Mouse (Mus musculus) lung, embryonic 16.5 days (tissue): ENCODE results near the gene Gm13290. TPM values are rescaled to one million over a fixed set of nuclear protein-coding genes. Genes with fewer than 3 reads are reported as not detected.
A peak's percentile ranks its signal among the peaks of the same experiment; 100 is the strongest.
"Not testable (repeated sequence)": the region's sequence is repeated elsewhere in the genome, so short reads cannot be mapped to it uniquely, and the experiment has no call there.

Experiments
- ATAC-seq: fragments of 200-750 bp; cut with Nextera tagmentation; 2 replicates; pipeline ENCODE4 v1.8.0; 2017; ENCODE audit warnings: low read depth, mild to moderate bottlenecking, moderate library complexity
- H3K27ac ChIP-seq: fragments of 300-500 bp; sonication (generic); 2 replicates; pipeline ENCODE4 v1.5.1; 2014; ENCODE audit warnings: mild to moderate bottlenecking, control low read depth, low read length
- H3K27me3 ChIP-seq: fragments of 300-500 bp; sonication (generic); 2 replicates; pipeline ENCODE4 v1.6.1; 2014; ENCODE audit warnings: low read depth, low read length, mixed read lengths; ENCODE audit not compliant: control insufficient read depth, insufficient read depth
- H3K36me3 ChIP-seq: fragments of 300-500 bp; sonication (generic); 2 replicates; pipeline ENCODE4 v1.6.1; 2014; ENCODE audit warnings: low read length; ENCODE audit not compliant: control insufficient read depth, insufficient read depth
- H3K4me1 ChIP-seq: fragments of 300-500 bp; sonication (generic); replicated peaks from 2 replicates; pipeline ENCODE4 v1.6.1; 2014; ENCODE audit warnings: low read length, mixed read lengths; ENCODE audit not compliant: control insufficient read depth, insufficient read depth
- H3K4me2 ChIP-seq: fragments of 300-500 bp; sonication (generic); 2 replicates; pipeline ENCODE4 v1.6.1; 2014; ENCODE audit warnings: low read depth, low read length, control low read depth
- H3K4me3 ChIP-seq: fragments of 300-500 bp; sonication (generic); 2 replicates; pipeline ENCODE4 v1.5.1; 2014; ENCODE audit warnings: mild to moderate bottlenecking, low read length, control low read depth
- H3K9ac ChIP-seq: fragments of 300-500 bp; sonication (generic); 2 replicates; pipeline ENCODE4 v1.6.1; 2014; ENCODE audit warnings: low read length, control low read depth
- H3K9me3 ChIP-seq: fragments of 300-500 bp; sonication (generic); 2 replicates; pipeline ENCODE4 v1.6.1; 2016; ENCODE audit warnings: low read length; ENCODE audit not compliant: control insufficient read depth
- WGBS: fragments of 180-500 bp; shearing (Covaris S2); extraction: QIAGEN DNeasy Blood & Tissue Kit; methylation state at CpG from one replicate; pipeline ENCODE4 v1.1.7; 2014; 5-methylcytosine and 5-hydroxymethylcytosine counted together
- polyA plus RNA-seq: library from polyadenylated mRNA; unstranded; fragments of >200 nt; fragmentation: Nextera tagmentation; extraction: Ambion mirVana; gene quantifications from 2 replicates; pipeline ENCODE4 v1.2.1, GENCODE M21; 2015

Gm13290 gene
- polyA plus RNA-seq, 1 experiment from 2014 or later = 0.49 TPM

DNA sequence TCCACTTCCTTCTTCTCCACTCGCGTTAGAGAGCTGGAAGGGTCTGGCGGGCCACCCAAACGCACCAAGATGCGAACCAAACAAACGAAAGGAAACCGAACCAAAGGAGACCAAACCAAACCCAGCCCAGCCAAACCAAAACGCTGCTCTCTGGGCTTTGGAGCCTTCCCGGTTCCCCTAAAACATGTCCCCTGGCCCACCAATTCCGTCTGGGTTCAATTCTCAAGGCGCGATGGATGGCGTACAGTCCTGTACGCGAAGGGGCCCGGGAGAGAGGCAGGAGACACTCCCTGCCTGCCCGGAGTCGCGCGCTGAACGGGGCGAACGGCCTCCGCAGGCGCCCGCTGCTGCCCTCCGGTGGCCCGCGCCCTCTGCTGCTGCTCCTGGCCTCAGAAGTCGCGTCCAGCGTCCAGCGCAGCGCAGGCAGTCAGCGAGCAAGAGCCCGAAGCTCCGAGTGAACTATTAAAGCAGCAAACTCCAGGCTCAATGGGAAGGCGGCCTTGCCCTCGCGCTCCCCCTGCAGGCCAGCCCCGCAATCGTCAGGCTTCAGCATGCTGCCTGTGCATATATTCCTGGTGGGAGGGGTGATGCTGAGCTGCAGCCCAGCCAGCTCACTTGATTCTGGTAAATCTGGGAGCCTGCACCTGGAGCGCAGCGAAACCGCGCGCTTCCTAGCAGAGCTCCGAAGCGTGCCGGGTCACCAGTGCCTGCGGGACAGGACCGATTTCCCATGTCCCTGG is 20.5 kb downstream of the Gm13290 start, which contains the start of gene Gm13275:
TSS of gene Gm13275 (plus strand) at position 552 of the 740 bp plus-strand sequence.
- not testable (repeated sequence) for H3K36me3 ChIP-seq, H3K27me3 ChIP-seq, H3K9ac ChIP-seq, H3K4me3 ChIP-seq, H3K4me2 ChIP-seq, H3K27ac ChIP-seq, ATAC-seq, H3K9me3 ChIP-seq, H3K4me1 ChIP-seq
- WGBS = 0% methylated on average over 8 of the region's 52 CpGs

DNA sequence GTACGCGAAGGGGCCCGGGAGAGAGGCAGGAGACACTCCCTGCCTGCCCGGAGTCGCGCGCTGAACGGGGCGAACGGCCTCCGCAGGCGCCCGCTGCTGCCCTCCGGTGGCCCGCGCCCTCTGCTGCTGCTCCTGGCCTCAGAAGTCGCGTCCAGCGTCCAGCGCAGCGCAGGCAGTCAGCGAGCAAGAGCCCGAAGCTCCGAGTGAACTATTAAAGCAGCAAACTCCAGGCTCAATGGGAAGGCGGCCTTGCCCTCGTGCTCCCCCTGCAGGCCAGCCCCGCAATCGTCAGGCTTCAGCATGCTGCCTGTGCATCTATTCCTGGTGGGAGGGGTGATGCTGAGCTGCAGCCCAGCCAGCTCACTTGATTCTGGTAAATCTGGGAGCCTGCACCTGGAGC is 23.5 kb downstream of the Gm13290 start, which contains the start of gene Gm13279:
TSS of gene Gm13279 (plus strand) at position 301 of the 400 bp plus-strand sequence.
- not testable (repeated sequence) for H3K27me3 ChIP-seq, H3K9ac ChIP-seq, H3K27ac ChIP-seq, H3K36me3 ChIP-seq, H3K4me3 ChIP-seq, H3K4me1 ChIP-seq, ATAC-seq, H3K9me3 ChIP-seq, H3K4me2 ChIP-seq
- WGBS = no CpG with 5 or more reads among the region's 28 CpGs

DNA sequence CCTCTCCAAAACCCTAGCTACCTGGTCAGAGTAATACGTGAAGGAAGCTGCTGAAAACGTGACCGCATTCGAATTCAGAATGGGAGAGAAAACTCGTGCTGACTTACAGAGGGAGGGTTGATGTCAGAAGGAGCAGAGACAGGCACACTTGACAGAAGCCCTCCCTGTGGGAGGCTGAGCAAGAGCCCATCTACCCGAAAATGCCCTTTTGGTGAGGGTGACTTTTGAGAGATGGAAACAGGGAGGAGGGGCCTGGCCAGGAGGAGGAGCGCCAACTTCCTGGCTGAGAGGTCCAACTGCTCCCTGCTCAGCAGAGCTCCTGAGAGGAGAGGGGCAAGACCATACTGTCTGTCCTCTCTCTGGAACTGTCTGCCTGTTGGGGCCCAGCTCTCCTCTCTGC is 25.7 kb downstream of the Gm13290 start, which contains the start of gene Gm13285:
TSS of gene Gm13285 (plus strand) at position 301 of the 400 bp plus-strand sequence.
- not testable (repeated sequence) for H3K36me3 ChIP-seq, H3K4me1 ChIP-seq, H3K9ac ChIP-seq, ATAC-seq, H3K27me3 ChIP-seq, H3K27ac ChIP-seq, H3K4me2 ChIP-seq, H3K9me3 ChIP-seq, H3K4me3 ChIP-seq
- WGBS = 6% methylated on average over 2 of the region's 7 CpGs

DNA sequence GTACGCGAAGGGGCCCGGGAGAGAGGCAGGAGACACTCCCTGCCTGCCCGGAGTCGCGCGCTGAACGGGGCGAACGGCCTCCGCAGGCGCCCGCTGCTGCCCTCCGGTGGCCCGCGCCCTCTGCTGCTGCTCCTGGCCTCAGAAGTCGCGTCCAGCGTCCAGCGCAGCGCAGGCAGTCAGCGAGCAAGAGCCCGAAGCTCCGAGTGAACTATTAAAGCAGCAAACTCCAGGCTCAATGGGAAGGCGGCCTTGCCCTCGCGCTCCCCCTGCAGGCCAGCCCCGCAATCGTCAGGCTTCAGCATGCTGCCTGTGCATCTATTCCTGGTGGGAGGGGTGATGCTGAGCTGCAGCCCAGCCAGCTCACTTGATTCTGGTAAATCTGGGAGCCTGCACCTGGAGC is 29.3 kb downstream of the Gm13290 start, which contains the start of gene Gm13287:
TSS of gene Gm13287 (plus strand) at position 301 of the 400 bp plus-strand sequence.
- no CpG with 5 or more reads among the region's 29 CpGs for WGBS
- H3K27me3 ChIP-seq, H3K27ac ChIP-seq, H3K9ac ChIP-seq, H3K9me3 ChIP-seq, H3K4me1 ChIP-seq, H3K4me3 ChIP-seq, ATAC-seq, H3K4me2 ChIP-seq, H3K36me3 ChIP-seq: not testable (repeated sequence)

DNA sequence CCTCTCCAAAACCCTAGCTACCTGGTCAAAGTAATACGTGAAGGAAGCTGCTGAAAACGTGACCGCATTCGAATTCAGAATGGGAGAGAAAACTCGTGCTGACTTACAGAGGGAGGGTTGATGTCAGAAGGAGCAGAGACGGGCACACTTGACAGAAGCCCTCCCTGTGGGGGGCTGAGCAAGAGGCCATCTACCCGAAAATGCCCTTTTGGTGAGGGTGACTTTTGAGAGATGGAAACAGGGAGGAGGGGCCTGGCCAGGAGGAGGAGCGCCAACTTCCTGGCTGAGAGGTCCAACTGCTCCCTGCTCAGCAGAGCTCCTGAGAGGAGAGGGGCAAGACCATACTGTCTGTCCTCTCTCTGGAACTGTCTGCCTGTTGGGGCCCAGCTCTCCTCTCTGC is 31.6 kb downstream of the Gm13290 start, which contains the start of gene Gm13288:
TSS of gene Gm13288 (plus strand) at position 301 of the 400 bp plus-strand sequence.
- H3K27ac ChIP-seq, H3K36me3 ChIP-seq, ATAC-seq, H3K9ac ChIP-seq, H3K4me1 ChIP-seq, H3K27me3 ChIP-seq, H3K9me3 ChIP-seq: not testable (repeated sequence)
- peak within 1 kb of the TSS; percentile 32; the same call in 1 of the 2 replicates for H3K4me2 ChIP-seq
- H3K4me3 ChIP-seq = peak within 1 kb of the TSS; percentile 26; the same call in 1 of the 2 replicates
- no CpG with 5 or more reads among the region's 8 CpGs for WGBS

DNA sequence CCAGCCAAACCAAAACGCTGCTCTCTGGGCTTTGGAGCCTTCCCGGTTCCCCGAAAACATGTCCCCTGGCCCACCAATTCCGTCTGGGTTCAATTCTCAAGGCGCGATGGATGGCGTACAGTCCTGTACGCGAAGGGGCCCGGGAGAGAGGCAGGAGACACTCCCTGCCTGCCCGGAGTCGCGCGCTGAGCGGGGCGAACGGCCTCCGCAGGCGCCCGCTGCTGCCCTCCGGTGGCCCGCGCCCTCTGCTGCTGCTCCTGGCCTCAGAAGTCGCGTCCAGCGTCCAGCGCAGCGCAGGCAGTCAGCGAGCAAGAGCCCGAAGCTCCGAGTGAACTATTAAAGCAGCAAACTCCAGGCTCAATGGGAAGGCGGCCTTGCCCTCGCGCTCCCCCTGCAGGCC is 32.1 kb downstream of the Gm13290 start:
- Histone ChIP-seq H3K4me2 (peak overlapping the region; percentile 32; the same call in 1 of the 2 replicates), H3K4me3 (peak overlapping the region; percentile 26; the same call in 1 of the 2 replicates)
- H3K36me3 ChIP-seq, H3K27ac ChIP-seq, H3K9ac ChIP-seq, H3K9me3 ChIP-seq, H3K4me1 ChIP-seq, ATAC-seq, H3K27me3 ChIP-seq: not testable (repeated sequence)
- WGBS = no CpG with 5 or more reads among the region's 34 CpGs

DNA sequence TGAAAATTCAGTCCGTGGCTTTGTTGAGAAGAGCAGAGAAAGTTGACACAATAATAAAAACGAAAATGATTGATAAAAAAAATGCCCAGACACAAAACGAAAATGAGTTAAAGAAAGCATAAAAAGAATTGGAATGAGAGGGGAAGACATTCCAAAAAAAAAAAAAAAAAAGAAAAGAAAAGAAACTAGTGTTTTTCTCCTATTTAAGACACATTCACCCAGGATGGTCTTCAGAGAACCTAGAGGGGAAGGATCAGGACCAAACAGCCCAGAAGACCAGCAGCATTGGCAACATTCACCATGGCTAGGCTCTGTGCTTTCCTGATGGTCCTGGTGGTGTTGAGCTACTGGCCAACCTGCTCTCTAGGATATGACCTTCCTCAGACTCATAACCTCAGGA is 42.3 kb downstream of the Gm13290 start, which contains the start of gene Ifna7:
TSS of gene Ifna7 (plus strand) at position 301 of the 400 bp plus-strand sequence.
- Histone ChIP-seq H3K9me3 (no peaks in the 10 kb centered on the region), H3K36me3 (no peaks in the 10 kb centered on the region), H3K4me1 (no peaks in the 10 kb centered on the region), H3K4me2 (no peak within 1 kb of the TSS), H3K9ac (no peak within 1 kb of the TSS), H3K4me3 (no peak within 1 kb of the TSS), H3K27ac (no peak within 1 kb of the TSS), H3K27me3 (no peaks in the 10 kb centered on the region)
- no peak for ATAC-seq
- 52% methylated on average over 3 of the region's 3 CpGs for WGBS

DNA sequence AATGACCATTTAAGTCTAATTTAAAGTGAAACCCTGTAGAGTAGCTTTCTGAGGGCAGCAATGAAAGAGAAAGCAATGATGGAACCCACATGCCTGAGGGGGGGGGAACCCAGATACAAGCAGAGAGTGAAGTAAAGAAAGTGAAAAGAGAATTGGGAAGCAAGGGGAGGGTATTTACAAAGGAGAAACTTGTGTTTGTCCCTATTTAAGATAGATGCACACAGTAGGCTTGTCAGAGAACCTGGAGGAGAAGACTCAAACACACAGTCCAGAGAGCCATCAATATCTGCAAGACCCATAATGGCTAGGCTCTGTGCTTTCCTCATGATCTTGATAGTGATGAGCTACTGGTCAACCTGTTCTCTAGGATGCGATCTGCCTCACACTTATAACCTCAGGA is 46.0 kb downstream of the Gm13290 start, which contains the start of gene Ifna11:
TSS of gene Ifna11 (plus strand) at position 301 of the 400 bp plus-strand sequence.
- Histone ChIP-seq H3K27me3 (no peaks in the 10 kb centered on the region), H3K27ac (no peak within 1 kb of the TSS), H3K9ac (no peak within 1 kb of the TSS), H3K9me3 (no peaks in the 10 kb centered on the region), H3K4me2 (no peak within 1 kb of the TSS), H3K36me3 (no peaks in the 10 kb centered on the region), H3K4me3 (no peak within 1 kb of the TSS), H3K4me1 (no peaks in the 10 kb centered on the region)
- WGBS = 79% methylated on average over 1 of the region's 1 CpGs
- ATAC-seq = no peak

DNA sequence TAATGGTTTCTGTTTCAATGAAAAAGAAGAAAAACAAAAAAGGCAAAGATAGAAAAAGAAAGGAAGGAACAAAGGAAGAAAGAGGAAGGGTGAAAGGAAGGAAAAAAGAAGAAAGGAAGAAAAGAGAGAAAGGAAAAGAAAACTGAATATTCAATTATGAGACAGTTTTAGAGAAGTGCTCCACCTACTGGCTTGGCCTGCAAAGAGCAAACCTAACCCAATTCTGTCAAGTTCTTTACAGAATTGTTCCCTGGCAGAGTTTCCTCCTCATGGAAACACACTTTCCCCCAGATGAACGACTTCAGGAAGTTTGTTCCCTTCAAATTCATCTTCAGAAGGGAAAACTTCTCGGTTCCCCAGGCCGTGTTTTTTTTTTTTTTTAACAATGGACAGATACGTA is 49.4 kb downstream of the Gm13290 start:
- no peaks in the 10 kb centered on the region for H3K27me3 ChIP-seq

More for the DNA sequence above, 49.4 kb downstream of the Gm13290 start:
- no peak for ATAC-seq
- Histone ChIP-seq H3K27ac (no peak overlapping the region), H3K4me3 (no peak overlapping the region), H3K4me2 (no peak overlapping the region), H3K36me3 (no peaks in the 10 kb centered on the region), H3K9ac (no peak overlapping the region), H3K4me1 (no peaks in the 10 kb centered on the region), H3K9me3 (no peaks in the 10 kb centered on the region)
- 24% methylated on average over 4 of the region's 4 CpGs for WGBS
